ENCODE assay signal across 10 mouse cellular contexts in genomic region chr19:40395321-40395695, GRCm38 (mm10).
DNase-seq lines count a peak whose midpoint lies in the region; ATAC-seq and TF ChIP-seq lines count a peak whose summit lies in the region.
"Had no signal": no experiment of that assay in that cellular context is flagged by ENCODE, and none has a peak within 500 bp of the region (broad histone marks: within the 10 kb centered on the region; RNA-seq: fewer than 3 reads in every experiment).

No protein-coding gene starts in this region.

- TF ChIP-seq CTCF in cerebellum, adult 2 months (IDR thresholded peaks at IDR 0.05; ENCODE audit: borderline replicate concordance, insufficient read depth, low read depth, low read length), result no peak
- TF ChIP-seq CTCF in left cerebral cortex, adult 2 months (IDR thresholded peaks at IDR 0.05), result no peak

- no peak overlapping the region for H3K4me2 ChIP-seq in hindbrain, embryonic 16.5 days (ENCODE audit: low read length)
- H3K4me2 ChIP-seq in midbrain, embryonic 16.5 days (ENCODE audit: low read length), result no peak overlapping the region

- no peak for DNase-seq in cerebellum, adult 2 months
- no peak for DNase-seq in cerebellum, adult 9-10 months
- DNase-seq in left cerebral cortex, adult 2 months (ENCODE audit: extremely low spot score in 1 of 2, low spot score in 2 of 2), result no peak
- DNase-seq in left cerebral cortex, postnatal 10 days (ENCODE audit: extremely low spot score in 1 of 2, low spot score in 2 of 2), result no peak
- no peak for DNase-seq in right cerebral cortex, postnatal 10 days (ENCODE audit: low spot score in 2 of 2)
- DNase-seq: kidney, adult 18-20 months; spleen, adult 18-20 months had no signal

- H3K27me3 ChIP-seq in cerebellum, adult 2 months (ENCODE audit: control insufficient read depth, insufficient read depth, low read length), result no peaks in the 10 kb centered on the region
- no peaks in the 10 kb centered on the region for H3K27me3 ChIP-seq in hindbrain, embryonic 16.5 days (replicated peaks; ENCODE audit: control insufficient read depth, insufficient read depth, low read length)
- no peaks in the 10 kb centered on the region for H3K27me3 ChIP-seq in midbrain, embryonic 16.5 days (ENCODE audit: control insufficient read depth, insufficient read depth, low read depth, low read length)

- H3K9ac ChIP-seq in hindbrain, embryonic 16.5 days (ENCODE audit: low read depth, low read length), result no peak overlapping the region
- no peak overlapping the region for H3K9ac ChIP-seq in midbrain, embryonic 16.5 days (ENCODE audit: low read depth, low read length)

- peaks cover 11% of the 10 kb centered on the region for H3K36me3 ChIP-seq in hindbrain, embryonic 16.5 days (ENCODE audit: control insufficient read depth, insufficient read depth, low read length)
- no peaks in the 10 kb centered on the region for H3K36me3 ChIP-seq in midbrain, embryonic 16.5 days (ENCODE audit: control insufficient read depth, insufficient read depth, low read length)

- H3K9me3 ChIP-seq in hindbrain, embryonic 16.5 days (ENCODE audit: control insufficient read depth, low read length), result no peaks in the 10 kb centered on the region
- no peaks in the 10 kb centered on the region for H3K9me3 ChIP-seq in midbrain, embryonic 16.5 days (replicated peaks; ENCODE audit: control insufficient read depth, low read length, poor library complexity, severe bottlenecking)

- intact Hi-C loops in left cerebral cortex, adult 2 months (cut with DNase I), result no loop called here
- intact Hi-C loops in left cerebral cortex, postnatal 10 days (cut with DNase I), result loop anchor here (10.0 kb wide), 1 partner anchor 119 kb away; the partner anchor contains the start of gene Sorbs1

- H3K4me1 ChIP-seq in cerebellum, adult 2 months (ENCODE audit: control insufficient read depth, insufficient read depth, low read length), result peaks cover 38% of the 10 kb centered on the region
- H3K4me1 ChIP-seq in hindbrain, embryonic 16.5 days (ENCODE audit: control insufficient read depth, insufficient read depth, low read depth, low read length), result peaks cover 8% of the 10 kb centered on the region; the same call in 1 of the 2 replicates
- H3K4me1 ChIP-seq in midbrain, embryonic 16.5 days (ENCODE audit: control insufficient read depth, insufficient read depth, low read length), result peaks cover 5% of the 10 kb centered on the region; the same call in 1 of the 2 replicates

- 64% methylated on average over 12 of the region's 12 CpGs for WGBS in cerebellum, adult 2 months
- 82% methylated on average over 12 of the region's 12 CpGs for WGBS in hindbrain, embryonic 16.5 days
- WGBS in midbrain, embryonic 16.5 days, result 85% methylated on average over 12 of the region's 12 CpGs

- no peak for TF ChIP-seq POLR2A in cerebellum, adult 2 months (IDR thresholded peaks at IDR 0.05; ENCODE audit: borderline replicate concordance, insufficient read depth, low read length)

- 0 out of 2 replicates have a peak, but pooled peaks have one; percentile 11 for ATAC-seq in hindbrain, embryonic 16.5 days
- no peak for ATAC-seq in midbrain, embryonic 16.5 days
- ATAC-seq in frontal cortex, adult (ENCODE audit: low TSS enrichment), result no peak

- H3K27ac ChIP-seq in cerebellum, adult 2 months (ENCODE audit: insufficient read depth, low read length), result peak overlapping the region; percentile 84
- peak overlapping the region; percentile 66 for H3K27ac ChIP-seq in left cerebral cortex, adult 2 months
- peak overlapping the region; percentile 2; the same call in 1 of the 2 replicates for H3K27ac ChIP-seq in hindbrain, embryonic 16.5 days (ENCODE audit: low read depth, low read length)
- 0 out of 2 replicates have a peak overlapping the region, but pooled peaks have one; percentile 1 for H3K27ac ChIP-seq in midbrain, embryonic 16.5 days (ENCODE audit: low read length)

- H3K4me3 ChIP-seq in cerebellum, adult 2 months (replicated peaks; ENCODE audit: insufficient read depth, low read depth, low read length), result no peak overlapping the region
- no peak overlapping the region for H3K4me3 ChIP-seq in left cerebral cortex, adult 2 months
- no peak overlapping the region for H3K4me3 ChIP-seq in hindbrain, embryonic 16.5 days (ENCODE audit: low read length)
- no peak overlapping the region for H3K4me3 ChIP-seq in midbrain, embryonic 16.5 days (ENCODE audit: low read depth, low read length)

Comparison
In these comparisons a context has a peak if more than half of its experiments do, and no peak if none do; other contexts are left out.
1. H3K27ac ChIP-seq: peak in every context shown above with its lines; median percentile 84 in cerebellum, adult 2 months; 66 in left cerebral cortex, adult 2 months; 2 in hindbrain, embryonic 16.5 days; 1 in midbrain, embryonic 16.5 days.